Mouse (Mus musculus) c-Kit-positive CD71-negative TER-119-negative erythroid progenitor cells, embryonic 14.5 days (primary cell): ENCODE measurements at regions not wholly inside any gene's neighbourhood (a gene's known extent, or its start where the extent isn't known, plus 50 kb on each side); places are given as distances from the start of the nearest gene placed in this dataset.

Source experiments
- DNase-seq: peaks from one replicate; pipeline ENCODE4 v3.0.0-alpha.2; 2013; ENCODE audit warnings: low read depth

DNA sequence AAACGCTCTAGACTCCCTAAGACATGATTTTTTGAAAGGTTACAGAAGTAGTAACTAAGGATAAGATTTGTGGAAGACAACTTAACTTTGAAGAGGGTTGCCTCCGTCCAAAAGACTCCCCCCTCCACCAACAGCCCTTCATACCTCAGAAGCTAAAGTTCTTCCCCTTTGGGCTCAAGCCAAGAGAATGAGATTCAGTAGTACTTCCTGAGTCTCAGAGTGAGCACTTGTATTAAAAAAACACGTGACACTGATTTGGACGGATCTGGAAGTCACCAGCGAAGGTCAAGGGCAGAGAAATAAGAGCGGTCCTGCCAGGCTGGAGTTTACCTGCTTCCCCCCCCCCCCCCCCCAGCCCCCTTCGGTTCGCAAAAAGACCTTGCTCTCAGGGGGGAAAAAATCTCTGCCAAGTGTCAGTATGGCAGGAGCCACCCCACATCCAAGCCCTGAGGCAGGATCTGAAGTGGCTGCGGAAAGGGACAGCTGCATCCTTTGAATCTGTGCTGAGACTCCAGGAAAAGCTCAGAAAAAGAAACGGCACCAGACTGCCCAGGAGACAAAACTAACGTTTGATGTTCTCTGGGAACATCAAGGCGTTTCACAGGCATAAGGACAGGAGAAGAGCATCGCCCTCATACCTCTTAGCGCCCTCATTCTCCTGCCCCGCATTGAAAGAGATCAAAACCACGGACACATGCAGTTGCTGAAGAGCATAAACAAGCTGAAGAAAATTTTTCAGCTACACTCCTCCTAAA lies 341.2 kb upstream of the Atp2b1 start:
- no peak for DNase-seq

DNA sequence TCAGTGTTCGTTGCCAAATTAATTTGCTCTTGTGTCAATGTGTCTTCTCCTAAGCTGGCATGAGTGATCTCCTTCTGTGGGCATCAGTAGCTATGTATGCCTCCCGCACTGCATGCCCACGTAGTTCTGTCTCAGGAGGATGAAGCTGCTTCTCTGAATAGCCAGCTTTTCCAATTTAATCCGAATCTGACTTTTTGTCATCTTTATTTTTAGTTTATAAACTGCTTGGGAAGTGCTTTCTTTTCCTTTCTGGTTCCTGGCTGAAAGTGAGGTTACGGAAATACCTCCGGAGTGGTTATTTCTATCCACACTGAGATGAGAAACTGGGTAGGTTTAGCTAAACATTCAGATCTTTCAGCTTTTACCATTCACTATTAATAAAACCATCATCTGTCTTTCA lies 337.2 kb upstream of the Atp2b1 start:
- no peak for DNase-seq

DNA sequence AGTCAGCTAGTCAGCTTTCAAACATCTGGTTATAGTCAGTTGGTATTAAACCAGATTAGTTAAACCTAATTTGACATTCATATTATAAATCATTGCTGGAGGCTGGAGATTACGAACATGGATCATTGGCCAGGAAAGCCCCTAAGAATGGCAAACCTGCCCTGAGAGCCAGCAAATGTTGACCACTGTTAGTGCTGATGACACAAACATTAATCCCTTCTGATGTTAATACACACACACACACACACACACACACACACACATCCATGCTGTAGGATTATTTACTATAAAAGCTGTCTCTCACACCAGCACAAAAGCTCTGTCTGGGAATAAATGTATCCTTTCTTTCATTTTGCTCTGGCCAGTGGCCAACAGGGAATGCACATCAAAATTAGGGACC lies 329.4 kb upstream of the Atp2b1 start:
- no peak for DNase-seq

DNA sequence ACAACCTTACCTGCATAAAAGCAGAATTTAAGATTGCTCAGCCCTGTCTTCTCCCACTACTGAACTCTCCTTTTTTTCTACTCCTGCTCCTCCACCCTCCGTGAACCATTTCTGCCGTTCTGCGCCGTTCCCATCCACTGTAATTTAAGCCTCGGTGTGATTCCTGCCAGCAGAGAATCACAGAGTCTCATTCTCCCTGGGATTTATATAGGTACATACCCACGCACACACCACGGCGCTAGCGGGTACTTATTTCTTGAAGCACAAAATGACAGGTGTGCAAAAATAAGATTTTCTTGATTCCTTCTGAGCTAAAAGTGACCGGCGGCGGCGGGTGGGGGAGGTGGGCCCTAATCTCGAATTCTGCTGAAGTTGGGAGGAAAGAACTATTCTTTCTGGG lies 324.5 kb upstream of the Atp2b1 start:
- DNase-seq, result no peak

DNA sequence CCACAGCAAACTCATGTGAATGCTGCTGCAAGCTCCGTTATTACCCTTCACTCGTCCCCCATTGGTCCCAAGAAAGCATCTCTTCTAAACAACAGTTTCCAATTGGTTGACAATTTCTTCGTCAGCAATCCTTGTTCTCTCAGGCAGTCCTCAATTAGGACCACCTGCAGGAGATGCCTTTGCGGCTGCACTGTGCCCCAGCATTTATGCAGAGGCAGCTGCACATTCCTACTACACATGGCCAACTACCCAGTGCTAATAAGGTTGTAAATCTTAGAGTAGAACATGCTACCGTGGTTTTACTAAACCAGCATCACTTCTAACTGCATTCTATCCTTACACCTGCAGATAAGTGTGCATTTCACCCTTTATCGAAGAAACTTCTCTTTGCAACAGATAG lies 322.1 kb upstream of the Atp2b1 start:
- DNase-seq, result no peak

DNA sequence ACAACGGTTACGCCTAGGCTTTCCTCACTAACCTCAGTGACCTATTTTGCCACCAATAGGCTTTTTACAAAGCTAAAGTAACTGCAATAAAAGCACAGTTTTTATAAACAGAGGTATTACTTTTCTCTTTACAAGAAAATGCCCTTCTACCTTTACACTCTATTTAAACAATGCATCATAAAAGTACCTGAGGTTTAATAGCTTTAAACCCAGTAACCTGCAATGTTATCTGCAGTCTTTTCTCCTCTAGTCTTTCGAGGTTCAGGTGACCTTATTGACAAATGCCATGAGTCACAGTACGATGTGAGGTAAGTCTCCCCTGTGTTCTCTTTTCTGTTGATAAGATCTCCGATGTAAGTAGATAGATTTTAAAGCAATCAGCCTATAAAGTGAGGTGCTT lies 320.3 kb upstream of the Atp2b1 start:
- DNase-seq, result no peak

DNA sequence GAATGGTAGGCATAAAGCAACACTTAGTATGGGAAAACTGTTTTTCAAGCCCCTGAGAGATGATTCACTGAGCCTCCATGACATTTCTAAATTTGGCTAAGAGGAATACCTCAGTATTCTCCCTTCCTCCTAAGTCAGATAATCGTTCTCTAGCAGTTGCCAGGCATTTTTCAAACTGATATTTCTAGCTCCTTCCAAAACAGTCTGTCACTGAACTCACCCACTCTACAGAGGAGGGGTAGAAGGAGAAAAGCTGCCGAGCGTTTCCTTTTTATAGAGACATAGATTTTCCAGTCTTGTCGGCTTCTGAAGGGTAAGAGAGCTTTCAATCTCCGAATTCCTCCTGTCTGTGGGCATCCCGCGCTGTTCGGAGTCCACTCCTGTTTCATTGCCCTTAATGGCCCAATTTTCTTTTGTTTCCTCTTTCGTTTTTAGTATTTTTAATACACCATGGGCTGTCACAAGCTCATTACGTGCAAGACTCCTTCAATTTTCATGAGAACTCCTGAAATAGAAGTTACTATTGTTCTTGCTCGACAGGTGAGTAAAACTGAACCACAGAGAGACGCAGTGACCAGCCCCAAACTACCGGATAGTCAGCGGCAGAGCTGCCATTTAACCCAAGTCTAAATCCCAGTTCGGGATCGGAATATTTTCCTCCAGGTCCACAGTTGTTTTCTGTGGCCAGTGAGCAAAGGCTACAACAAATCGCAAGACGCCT lies 305.8 kb upstream of the Atp2b1 start:
- DNase-seq, result no peak

DNA sequence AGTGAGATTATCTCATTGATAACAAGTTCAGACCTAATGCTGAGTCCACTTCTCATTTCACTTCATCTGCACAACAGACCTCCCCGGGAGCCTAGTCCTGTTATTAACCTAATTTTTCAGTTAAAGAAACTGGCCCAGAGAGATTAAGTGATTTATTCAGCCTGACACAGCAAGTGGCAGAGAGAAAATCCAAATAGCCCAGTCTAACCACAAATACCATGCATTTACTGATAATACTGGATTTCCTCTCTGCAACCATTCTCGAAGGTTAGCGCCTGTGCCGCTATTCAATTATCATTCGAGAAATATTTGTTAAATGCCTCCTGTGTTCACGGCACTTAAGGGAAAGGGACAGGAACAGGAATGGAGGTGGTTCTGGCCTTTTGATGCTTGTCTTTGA lies 303.5 kb upstream of the Atp2b1 start:
- no peak for DNase-seq

DNA sequence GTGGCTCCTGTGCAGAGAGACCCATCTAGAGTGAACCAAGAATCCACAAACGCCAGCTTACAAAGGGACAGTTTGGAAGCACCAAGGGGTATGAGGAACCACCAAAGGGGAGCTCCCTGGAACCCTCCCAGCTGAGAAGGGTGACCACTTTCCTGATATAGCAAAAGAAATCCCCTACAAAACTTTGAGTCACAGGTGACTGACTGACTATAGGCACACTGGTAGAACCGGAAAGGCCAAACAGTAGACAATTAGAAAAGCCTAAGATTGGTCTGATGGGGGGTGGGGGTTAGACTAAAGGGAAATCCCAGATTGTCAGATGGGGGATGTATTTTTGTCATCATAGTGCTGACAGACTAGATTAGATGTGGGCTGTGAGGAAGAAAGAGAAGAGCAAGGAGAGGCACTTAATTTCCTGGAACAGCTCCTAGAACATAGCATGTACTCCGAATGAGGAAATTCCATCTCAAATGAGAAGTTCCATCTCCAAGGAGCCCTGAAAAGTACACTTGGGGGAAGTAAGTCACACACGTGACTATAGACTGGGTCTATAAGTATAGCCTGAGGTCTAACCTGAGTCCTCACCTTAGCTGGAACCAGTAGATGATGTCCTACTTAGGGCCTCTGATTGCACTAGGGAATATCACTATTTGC lies 302.4 kb upstream of the Atp2b1 start:
- DNase-seq, result no peak

DNA sequence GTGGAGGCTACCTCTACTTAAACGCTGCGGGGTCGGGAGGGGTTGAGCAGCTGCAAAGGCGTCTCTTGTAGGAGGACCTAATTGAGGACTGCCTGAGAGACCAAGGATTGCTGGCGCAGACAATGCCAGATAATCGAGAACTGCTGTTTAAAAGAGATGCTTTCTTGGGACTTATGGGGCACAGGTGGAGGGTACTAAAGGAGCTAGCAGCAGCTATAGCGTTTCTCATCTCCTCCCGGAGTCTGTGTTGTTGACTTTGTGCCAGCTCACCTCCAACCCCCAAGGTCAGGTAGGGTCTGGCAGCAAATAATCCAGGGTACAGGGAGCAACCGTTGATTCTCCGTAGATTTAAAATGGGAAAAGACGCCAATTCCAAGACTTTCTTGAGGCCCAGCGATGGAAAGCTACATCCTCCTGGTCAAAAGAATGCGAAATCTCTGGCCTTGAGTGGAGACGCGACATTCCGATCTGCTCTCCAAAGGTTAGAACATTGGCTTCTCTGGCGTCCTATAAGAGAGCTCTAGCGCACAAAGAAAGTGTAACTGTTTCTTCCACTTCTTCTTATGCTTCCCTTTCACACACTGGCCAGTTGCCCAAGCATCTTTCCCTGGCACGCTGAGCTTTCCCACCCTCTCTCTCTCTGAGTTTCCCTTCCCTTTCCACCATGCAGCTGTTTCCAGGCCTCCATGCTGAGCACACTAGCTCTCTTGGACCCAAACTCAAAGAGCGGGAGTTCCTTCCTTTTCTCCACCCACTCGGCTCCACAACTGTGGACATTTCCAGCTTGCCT lies 295.3 kb upstream of the Atp2b1 start:
- DNase-seq, result no peak

DNA sequence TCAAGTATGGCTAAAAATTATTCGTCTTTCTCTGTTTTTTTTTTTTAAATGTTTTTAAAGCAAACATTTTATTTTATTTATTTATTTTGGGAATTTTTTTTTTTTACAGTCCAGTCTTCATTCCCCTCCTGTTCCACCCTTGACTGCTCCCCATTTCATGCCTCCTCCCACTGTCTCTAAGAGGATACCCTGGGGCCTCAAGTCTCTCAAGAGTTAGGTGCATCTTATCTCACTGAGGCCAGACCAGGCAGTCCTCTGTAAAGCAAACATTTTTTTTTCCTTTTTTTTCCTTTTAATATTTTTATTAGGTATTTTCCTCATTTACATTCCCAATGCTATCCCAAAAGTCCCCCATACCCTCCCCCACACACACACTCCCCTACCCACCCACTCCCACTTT lies 290.1 kb upstream of the Atp2b1 start:
- DNase-seq, result no peak

DNA sequence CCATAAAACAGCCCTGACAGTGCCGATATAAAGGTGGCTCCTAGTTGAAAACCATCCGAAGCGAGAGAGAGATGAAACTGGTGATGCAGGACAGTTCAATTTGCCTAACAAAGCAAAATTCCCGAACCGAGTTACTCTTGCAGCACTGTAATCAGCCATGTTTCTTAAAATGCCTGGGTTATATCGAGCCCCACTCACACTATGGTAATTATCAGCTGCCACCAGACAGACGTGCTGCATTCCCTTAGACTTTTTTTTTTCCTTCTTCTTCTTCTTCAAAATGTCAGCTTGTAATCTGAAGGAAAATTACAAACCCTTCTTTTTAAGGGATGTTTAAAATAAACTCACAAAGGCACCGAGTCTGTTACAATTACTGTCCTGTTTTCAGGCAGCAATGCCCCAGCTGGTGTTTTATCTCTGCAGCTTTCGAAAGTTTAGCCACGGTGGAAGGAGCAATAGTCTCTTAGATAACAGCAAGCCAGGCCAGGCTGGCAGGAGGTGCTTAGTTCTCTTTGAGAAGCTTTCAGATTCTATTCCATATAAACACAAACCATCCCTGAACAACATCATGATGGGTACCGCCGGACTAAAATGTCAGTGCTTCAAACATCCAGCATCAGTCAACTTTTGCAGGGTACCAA lies 289.4 kb upstream of the Atp2b1 start:
- no peak for DNase-seq

DNA sequence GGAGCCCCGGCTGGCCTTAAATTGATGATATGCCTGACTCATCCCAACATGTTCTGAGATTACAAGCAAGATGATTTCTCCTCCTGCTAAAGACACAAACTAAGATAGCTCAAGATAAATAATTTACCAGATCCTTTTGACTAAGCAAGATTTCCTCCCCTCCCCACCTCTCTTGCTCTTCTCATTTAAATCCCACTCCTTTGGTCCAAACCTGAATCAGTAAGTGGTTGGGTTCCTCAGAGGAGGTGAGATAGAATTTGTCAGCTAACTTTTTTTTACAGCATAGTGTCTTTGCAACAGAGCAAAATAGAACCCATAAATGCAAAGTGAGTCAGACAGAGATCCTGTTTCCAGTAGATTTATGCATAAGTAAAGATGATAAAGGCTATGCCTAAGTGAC lies 286.0 kb upstream of the Atp2b1 start:
- no peak for DNase-seq

DNA sequence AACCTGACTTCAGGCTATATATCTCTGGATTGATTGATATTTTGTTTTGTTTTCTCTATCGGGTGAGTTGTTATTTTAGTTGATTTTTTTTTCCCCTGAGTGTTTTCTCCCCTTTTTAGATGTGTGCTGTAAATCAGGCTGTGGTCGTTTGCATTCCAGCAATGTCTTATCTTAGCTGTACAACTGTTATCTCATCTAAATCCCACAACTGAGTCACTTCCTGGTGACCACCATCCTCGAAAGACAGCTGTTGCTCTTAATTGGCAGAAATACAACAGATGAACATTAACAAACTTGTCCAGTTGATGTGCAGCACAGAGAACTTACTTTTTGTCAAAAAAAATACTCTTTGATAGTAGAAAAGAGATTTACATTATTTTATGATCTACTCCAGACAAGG lies 285.0 kb upstream of the Atp2b1 start:
- no peak for DNase-seq

DNA sequence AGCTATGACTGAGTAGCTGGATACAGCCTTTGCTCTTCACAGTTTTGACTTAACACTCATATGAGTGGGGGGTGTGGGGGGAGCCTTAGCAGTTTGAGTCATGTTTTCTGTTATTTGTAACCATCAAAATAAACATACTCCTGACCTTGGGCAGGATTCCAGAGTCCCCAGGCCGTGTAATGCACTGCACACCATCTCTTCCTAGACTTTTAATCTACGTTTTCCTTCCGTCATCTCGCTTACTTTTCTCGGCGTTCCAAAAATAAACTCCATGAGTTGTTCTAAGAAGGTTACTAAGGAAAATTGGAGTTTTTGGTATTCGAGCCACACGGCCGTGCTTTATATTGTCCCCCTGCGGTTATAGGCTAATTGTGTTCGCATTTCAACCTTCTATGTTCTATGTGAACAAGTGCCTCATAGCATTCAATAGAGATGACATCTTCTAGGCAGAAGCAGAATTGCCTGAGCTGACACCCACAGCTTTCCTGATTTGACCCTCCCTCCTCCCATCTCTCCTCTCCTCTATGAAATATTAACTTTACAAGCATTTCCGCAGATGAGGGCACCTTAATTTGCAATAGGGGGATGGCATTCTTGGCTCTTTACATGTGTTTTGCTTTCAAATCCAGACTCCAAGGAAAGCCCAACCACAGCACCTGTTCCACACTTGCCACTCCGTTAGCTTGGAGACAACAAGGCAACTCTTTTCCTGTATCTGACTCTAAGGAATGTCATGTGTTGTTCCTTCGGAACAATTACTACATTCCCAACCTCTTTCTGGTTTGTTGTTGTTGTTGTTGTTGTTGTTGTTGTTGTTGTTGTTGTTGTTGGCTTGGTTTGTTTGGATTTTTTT lies 276.2 kb upstream of the Atp2b1 start:
- DNase-seq, result no peak

DNA sequence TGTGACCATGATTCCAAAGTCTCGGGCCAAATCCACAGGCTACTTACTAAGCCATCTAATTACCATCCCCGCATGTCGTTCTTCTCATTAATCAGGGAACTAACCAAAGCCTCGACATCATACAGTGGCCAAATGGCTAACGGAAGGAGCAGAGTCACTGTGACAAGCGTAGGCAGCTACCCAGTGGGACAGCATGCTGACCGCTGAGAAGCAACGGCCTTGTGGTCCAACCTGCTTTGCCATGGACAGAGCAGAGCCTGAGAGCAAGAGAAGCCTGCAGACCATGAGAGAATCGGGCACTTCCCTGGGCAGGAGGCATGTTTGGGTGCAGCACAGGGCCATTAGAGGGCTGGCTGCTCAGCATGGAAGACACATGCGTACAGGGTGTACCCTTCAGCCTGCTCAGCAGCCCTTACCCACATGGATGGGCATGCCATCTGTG lies 268.5 kb upstream of the Atp2b1 start:
- DNase-seq, result no peak

DNA sequence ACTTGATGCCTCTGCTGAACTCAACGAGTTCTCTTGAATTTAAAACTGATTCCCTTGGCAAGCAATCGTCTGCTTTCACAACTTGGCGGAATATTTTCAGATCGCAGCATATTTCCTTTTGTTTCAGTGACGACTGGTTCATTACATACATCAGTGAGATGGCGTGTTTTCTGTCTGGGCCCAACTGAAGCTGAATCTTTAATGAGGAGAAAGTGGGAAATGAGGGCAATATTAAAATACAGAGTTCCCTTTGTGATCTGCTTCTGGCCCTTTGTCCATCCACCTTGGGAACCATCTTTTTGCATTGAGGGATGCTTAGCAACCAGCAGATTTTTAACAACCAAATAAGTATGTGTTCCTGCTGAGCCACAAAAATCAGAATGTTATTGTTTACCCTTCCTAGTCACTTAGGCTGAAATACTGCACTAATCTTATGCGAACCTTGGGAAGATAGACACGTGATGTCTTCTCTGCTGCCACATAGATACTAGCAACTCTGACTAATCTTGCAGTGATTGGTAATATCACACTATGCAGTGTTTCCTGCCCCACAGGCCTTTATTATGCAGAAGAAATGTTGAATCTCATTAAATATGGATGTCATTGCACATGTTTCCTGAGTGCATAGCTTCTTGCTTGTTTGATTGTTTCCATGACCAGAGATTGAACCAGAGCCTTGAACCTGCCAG lies 267.8 kb upstream of the Atp2b1 start:
- no peak for DNase-seq

DNA sequence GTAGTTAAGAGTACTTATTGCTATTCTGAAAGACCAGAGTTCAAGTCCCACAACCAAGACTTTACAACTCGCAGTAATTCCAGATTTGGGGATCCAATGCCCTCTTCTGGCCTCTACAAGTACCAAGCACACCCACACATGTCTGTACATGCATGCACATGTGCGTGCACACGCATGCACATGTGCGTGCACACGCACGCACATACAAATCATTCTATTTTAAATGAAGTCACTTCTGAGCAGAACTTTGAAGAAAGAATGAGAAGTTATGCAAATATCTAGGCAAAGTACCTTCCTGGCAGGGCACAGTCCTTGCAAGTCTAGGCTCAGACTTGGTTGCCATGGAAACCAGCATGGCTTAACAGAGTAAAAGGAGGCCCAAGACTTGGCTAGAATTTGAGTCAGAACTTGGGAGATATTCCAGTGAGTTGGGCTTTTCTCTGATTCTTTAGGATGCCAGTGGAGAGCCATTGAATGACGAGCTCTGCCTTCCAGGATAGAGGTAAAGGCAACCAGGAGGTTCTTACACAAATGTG lies 265.4 kb upstream of the Atp2b1 start:
- DNase-seq, result no peak

DNA sequence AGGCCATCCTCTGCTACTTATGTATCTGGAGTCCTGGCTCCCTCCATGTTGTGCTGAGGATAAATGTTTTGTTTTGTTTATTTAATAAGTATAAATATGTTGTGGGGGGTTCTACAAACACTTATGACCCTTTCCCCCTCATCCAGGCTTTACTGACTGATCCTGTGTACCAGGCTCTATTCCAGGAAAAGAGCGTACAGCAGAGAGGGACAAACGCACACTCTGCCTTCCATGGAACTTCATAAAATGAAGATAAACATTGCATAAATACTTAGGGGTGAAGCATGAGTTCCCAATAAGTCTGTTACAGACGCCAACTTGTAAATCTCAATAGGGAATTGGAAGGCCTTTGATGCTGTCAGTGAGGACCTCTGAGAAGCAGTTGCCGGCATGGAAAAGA lies 263.7 kb upstream of the Atp2b1 start:
- no peak for DNase-seq

DNA sequence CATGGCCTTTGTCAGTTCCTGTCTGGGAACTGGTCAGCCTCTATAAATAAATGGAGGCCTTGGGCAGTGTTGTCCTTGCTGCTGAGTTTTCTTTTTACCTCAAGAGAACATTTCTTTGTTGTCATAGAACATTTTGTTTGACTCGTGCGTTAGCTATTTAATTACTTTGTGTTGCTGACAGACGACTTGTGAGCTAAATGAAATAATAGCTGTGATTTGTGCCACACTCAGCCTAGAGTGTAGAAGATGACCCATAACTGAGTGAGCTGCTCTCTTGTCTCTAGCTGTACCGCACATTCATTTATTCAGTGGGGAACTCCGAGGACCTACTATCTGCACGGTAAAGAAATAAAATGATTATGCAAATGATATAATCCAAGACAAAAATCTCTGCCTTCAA lies 263.1 kb upstream of the Atp2b1 start:
- DNase-seq, result no peak
